Mouse (Mus musculus): ENCODE measurements at regions not wholly inside any gene's neighbourhood (a gene's known extent, or its start where the extent isn't known, plus 50 kb on each side); places are given as distances from the start of the nearest gene placed in this dataset.
"Not testable (repeated sequence)": the region's sequence is repeated elsewhere in the genome, so short reads cannot be mapped to it uniquely, and the experiment has no call there.

GRCm38 (mm10) chr14:46596696-46597359, 163.5 kb upstream of the Cdkn3 start:
- ATAC-seq (replicated peaks; ENCODE audit: poor library complexity, severe bottlenecking) = no peak

GRCm38 (mm10) chr14:46594151-46594550, 166.2 kb upstream of the Cdkn3 start:
- no peak for ATAC-seq (replicated peaks; ENCODE audit: poor library complexity, severe bottlenecking)

DNA sequence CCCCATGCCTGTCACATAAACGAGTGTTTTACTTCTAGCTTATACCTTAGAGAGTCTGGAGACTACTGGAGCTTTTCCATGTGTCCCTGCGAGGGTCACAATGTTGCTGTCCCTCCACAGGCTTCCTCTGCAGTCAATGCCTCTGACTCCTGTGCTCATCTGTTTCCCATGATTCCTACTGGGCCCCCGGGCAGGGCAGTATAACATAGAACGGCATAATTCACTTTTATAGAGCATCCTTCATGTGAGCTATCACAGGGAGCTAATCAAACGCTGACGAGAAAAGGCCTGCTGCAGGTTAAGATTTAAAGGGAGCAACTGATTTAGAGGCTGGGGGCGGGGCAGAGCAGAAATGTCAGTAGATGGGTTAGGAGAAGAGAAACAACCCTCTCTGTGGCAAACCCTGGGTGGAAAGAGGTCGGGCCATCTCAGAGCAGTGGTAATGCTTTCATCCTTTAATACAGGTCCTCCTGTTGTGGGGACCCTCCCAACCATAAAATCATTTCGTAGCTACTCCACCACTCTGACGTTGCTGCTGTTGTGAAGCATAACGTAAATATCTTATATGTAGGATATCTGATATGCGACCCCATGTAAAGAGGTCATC, 168.5 kb upstream of the Cdkn3 start:
- ATAC-seq (replicated peaks; ENCODE audit: poor library complexity, severe bottlenecking) = no peak

- no peak for ATAC-seq (replicated peaks; ENCODE audit: poor library complexity, severe bottlenecking)
Measured at GRCm38 (mm10) chr14:46591211-46591610, 169.1 kb upstream of the Cdkn3 start.

DNA sequence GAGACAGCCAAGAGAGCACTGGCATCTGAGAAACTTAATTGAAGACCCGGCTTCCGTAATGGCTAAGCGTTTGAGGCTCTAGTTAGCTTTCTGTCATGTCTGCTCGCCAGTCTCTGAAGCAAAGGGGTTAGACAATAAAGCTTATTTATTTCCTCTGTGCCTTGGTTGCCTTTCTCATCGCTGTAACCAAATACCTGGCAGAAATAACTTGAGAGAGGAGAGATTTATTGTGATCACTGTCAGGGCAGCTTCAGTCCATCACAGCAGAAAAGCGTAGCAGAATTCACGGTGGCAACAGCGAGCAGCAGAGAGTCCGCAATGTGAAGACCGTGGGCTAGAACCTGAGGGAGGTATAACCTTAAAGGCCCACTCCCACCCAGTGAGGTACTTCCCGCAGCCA, 174.2 kb upstream of the Cdkn3 start:
- ATAC-seq (replicated peaks; ENCODE audit: poor library complexity, severe bottlenecking) = no peak

- ATAC-seq (replicated peaks; ENCODE audit: poor library complexity, severe bottlenecking) = no peak; the same call in 1 of the 2 replicates
Measured at GRCm38 (mm10) chr14:46578051-46579000, 182.0 kb upstream of the Cdkn3 start.

GRCm38 (mm10) chr14:46575889-46576288, 184.5 kb upstream of the Cdkn3 start:
- ATAC-seq (replicated peaks; ENCODE audit: poor library complexity, severe bottlenecking) = no peak

- ATAC-seq (replicated peaks; ENCODE audit: poor library complexity, severe bottlenecking) = no peak
Measured at GRCm38 (mm10) chr14:46575414-46575813, 184.9 kb upstream of the Cdkn3 start.

DNA sequence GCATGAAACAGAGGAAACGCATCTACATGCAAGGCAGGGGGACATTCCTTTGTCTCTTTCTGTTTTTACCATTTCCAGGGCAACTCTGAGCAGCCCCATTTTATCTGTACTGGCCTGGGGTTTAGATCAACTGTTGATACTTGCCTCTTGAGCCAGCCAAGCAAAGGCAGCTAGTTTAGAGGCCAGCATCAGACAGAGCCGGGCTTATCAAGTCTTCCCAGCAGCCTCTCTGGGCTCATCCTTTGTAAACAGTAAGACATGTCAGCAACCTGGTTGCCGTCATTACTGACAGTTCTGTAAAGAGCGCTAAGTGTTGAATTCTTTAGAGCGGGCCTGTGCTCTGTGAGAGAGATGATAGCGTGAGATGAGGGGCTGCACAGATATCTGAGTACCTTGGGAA, 182.9 kb upstream of the Bmp4 start:
- ATAC-seq (replicated peaks; ENCODE audit: poor library complexity, severe bottlenecking) = no peak

DNA sequence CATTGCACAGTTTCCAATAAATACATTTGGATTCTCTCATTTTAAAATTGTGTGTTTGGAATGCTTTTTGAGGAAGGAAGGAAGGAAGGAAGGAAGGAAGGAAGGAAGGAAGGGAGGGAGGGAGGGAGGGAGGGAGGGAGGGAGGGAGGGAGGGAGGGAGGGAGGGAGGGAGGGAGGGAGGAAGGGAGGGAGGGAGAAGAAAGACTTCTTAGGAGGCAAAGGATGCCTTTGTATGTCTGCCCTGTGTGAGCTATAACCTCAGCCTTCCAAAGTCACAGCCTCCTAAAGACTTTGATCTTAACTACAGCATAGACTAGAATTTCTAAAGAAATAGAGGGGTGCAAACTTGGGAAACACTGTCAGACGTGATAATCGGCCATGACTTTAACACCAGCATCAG, 182.5 kb upstream of the Bmp4 start:
- ATAC-seq (replicated peaks; ENCODE audit: poor library complexity, severe bottlenecking) = not testable (repeated sequence)

DNA sequence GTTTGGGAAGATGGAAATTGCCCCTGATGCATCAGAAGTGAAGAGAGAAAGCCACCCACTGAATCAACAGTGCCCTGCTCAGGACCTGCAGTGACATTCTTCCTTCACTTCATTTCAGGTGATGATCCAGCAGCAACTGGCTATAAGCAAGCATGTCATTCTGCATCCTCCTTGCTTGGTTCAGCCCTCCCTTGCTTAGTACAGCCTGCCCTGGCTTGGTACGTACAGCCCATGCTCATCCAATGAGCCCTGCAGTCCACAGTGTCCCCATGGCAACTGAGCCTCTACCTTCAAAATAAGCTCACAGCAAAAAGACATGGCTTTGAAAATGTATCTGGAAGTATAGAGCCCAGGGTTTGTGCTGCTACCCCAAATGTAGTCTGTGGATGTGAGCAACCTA, 181.4 kb upstream of the Bmp4 start:
- no peak for ATAC-seq (replicated peaks; ENCODE audit: poor library complexity, severe bottlenecking)

DNA sequence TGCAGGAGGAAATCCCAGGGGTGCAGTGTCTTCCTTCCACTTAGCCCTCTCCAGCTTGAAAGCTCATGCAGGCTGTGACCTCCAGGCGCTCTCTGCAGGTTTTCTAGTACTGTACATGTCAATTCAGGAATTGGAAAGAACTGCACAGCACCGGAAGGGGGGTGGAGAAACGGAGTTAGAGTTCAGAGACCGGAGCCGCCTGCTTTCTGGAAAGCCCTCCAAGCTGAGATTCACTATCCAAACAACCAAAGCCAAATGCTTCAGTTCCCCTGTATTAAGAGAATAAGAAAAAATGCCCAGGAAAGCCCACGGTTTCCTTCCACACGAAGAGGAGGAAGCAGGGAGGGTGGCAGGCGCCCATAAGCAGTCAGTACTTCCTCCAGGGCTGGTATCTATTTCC, 178.8 kb upstream of the Bmp4 start:
- no peak for ATAC-seq (replicated peaks; ENCODE audit: poor library complexity, severe bottlenecking)

DNA sequence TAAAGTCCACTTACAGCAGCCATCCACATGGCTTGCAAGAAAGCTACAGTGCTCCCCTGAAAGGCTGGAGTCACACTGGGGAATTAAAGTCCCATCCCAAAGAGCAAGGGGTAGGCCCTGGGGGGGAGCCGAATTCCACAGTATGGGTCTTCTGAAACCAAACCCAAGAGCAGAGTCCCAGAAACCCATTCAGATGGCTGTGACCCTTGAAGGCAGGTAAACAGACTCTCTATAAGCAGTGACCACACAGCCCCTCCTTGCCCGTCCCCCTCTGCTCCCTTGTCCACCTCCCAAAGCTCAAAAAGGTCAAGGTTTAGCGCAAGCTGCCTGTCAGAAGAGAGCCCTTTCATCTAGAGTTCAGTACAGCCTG, 176.9 kb upstream of the Bmp4 start:
- no peak for ATAC-seq (replicated peaks; ENCODE audit: poor library complexity, severe bottlenecking)

- no peak for ATAC-seq (replicated peaks; ENCODE audit: poor library complexity, severe bottlenecking)
Measured at GRCm38 (mm10) chr14:46566681-46567410, 176.4 kb upstream of the Bmp4 start.

DNA sequence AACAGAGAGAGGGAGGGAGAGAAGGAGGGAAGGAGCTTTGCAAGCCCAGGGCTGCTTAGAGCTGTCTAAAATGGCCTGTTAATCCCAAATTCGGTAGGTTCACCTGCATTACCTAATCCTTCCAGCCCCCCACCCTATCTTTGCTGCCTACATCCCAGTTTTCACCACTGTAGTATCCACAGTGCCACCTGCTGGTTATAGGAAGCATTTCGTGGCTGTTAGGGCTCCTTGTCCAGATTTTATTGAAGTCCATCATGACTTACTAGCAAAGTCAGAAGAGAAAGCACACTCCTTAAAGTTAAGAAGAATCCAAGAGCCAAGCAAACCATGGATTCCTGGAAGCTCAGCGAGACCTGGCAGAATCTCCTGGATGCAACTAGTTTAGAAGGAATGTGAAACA, 174.5 kb upstream of the Bmp4 start:
- ATAC-seq (replicated peaks; ENCODE audit: poor library complexity, severe bottlenecking) = no peak

DNA sequence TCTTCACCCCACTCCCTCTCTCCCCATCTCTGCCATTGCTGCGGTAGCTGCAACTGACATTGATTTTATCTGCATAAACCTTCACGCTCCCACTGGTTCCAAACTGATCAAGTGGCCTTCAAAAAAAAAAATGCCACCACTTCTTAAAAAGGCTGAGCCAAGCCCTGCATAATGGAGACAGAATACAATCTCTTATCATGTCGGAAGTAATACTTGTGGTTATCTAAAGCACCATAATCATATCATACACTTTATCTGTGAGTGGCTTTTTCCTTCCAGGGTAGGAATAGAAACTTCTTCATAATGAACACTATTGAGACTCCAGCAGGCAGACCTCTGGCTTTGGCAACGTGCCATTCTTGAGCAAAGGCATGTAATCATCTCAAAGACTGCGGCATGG, 171.5 kb upstream of the Bmp4 start:
- ATAC-seq (replicated peaks; ENCODE audit: poor library complexity, severe bottlenecking) = no peak

DNA sequence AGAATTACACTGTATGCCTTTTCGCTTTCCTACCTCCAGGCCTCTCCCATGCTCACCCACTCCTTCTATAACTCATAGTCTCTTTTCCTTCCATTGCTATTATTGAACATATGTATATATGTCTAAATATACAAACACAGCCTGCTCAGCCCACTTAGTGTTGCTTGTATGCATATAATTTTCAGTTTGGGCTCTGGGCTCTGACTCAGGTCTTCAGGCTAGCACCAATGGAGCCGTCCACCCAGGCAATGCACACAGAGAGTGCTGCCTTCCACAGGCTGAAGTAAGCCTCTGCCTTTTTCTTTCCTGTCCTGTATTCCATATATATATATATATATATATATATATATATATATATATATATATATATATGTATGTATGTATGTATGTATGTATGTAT, 162.8 kb upstream of the Bmp4 start:
- no peak for ATAC-seq (replicated peaks; ENCODE audit: poor library complexity, severe bottlenecking)

DNA sequence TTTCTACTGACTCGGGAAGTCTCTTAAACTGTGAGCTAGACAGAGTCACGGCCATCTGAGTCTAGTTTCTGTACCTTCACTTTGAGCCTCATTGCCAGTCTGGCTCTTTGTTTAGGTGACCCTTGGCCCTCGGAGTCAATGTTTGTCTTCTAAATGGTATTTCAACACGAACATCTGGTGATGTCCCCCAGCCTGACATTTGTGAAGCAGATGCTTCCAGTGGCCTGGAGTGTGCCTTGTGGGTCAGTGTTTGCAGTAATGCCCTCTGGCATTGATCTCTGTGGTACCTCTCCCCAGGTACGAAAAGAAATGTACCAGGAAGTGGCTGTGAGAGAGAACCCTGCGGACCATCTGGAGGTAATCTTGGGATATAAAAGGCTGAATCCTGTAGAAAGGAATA, 155.7 kb upstream of the Bmp4 start:
- no peak for ATAC-seq (replicated peaks; ENCODE audit: poor library complexity, severe bottlenecking)

DNA sequence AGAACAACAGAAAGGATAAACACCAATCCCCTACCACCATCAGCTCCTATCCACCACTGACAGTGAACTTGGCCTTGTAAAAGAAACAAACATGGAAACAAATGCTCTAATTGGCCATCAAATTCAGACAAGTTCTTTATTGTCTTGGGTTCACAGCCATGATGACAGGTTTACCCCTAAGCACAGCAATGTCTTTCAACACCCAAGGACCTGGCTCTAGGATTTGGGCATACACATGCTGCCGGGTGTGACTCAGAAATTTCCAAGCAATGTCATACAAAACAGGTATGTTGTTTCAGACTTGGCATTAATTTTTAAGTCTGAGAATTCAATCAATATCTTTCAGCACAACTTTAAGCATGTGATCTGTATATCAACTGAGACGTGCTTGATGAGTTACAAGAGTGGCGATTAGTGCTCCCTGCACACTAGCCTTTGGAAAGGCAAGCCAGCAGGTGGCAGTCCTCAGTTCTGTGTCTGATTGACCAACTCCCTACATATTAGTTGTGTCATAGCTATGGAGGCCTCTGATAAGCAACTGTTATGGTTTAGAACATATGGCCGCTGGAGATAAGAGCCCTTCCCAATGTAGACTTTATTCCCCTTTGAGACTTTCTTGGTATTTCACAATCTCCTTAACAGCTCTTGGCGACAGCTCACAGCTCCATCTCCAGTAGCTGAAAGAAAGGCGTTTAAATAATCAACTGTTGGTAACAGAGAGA, 149.2 kb upstream of the Bmp4 start:
- peak; percentile 63 for ATAC-seq (replicated peaks; ENCODE audit: poor library complexity, severe bottlenecking)

All from granulocyte monocyte progenitor cell, adult 5-6 weeks (primary cell).